Mouse (Mus musculus): ENCODE data around the gene Supt4a.

DNA sequence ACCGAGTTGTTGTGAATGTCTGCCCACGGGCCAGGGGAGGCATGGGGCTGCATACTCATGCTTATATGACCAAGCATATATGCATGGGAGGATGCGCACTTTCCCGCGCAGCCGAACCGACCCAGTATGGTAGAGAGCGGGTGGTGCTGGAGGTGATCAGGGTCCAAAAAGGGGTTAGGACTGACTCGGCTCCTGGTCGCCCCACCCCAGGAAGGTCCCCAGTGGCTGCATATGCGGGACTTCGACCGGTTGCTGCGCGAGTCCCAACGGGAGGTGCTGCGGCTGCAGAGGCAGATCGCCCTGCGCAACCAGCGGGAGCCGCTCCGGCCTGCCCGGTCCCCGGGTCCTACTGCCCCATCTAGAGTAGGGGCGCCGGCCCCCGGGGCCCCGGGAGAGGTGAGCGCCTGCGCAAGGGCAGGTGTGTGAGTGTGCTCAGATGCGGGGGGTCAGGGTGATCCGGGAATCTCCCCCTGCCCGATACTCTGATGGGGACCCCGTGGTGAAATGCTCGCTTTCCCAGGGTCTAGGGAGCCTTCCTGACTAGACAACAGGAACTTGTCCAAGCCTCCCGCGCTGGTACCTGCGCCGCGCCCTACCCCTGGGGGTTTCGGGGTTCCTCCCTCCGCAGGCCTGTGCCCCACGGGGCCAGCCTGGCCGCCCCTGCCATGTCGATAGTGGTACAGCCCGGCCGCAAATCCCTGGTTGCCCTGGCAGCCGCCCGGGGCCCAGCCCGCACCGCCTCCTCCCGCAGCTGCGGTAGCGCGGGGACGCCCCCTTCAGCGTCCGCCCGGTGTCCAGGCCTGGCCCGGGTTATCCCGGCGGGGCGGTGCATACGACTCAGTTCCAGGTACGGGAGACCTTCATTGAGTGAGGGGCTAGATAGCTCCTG is 26.9 kb downstream of the Supt4a start:
- TF ChIP-seq CTCF (conservative IDR thresholded peaks at IDR 0.05 in 1 of 2, IDR thresholded peaks at IDR 0.05 in 1 of 2; ENCODE audit: low read depth in 2 of 2, low read length in 2 of 2), result no peak
- TF ChIP-seq POLR2A (IDR thresholded peaks at IDR 0.05; ENCODE audit: low read depth, low read length), result no peak
- no peak for TF ChIP-seq EP300 (IDR thresholded peaks at IDR 0.05; ENCODE audit: low read length)
- no peak for TF ChIP-seq ZNF384 (IDR thresholded peaks at IDR 0.05; ENCODE audit: low read depth, low read length)
- no peak for TF ChIP-seq ZMIZ1 (IDR thresholded peaks at IDR 0.05; ENCODE audit: low read depth, low read length)
- no peak for TF ChIP-seq MXI1 (IDR thresholded peaks at IDR 0.05; ENCODE audit: low read depth, low read length)
- TF ChIP-seq POLR2AphosphoS2 (IDR thresholded peaks at IDR 0.05; ENCODE audit: low read depth, low read length), result no peak
- TF ChIP-seq HCFC1 (IDR thresholded peaks at IDR 0.05; ENCODE audit: low read depth, low read length), result no peak
- TF ChIP-seq CHD2 (IDR thresholded peaks at IDR 0.05; ENCODE audit: low read length), result no peak
- TF ChIP-seq MAFK (IDR thresholded peaks at IDR 0.05; ENCODE audit: insufficient replicate concordance, low read length), result no peak
- TF ChIP-seq ZC3H11A (IDR thresholded peaks at IDR 0.05; ENCODE audit: low read depth, low read length), result no peak
- TF ChIP-seq USF1 (IDR thresholded peaks at IDR 0.05; ENCODE audit: low read depth, low read length), result no peak
- no peak for TF ChIP-seq JUN (IDR thresholded peaks at IDR 0.05; ENCODE audit: insufficient read depth, low read depth, low read length)
- no peak for TF ChIP-seq ETS1 (conservative IDR thresholded peaks at IDR 0.05; ENCODE audit: low read depth, low read length)
